Mouse (Mus musculus): ENCODE results near the gene Thra. TPM values are rescaled to one million over a fixed set of nuclear protein-coding genes. Genes with fewer than 3 reads are reported as not detected.

Gene Thra
- total RNA-seq, 1 experiment from 2014 or later: 33.2 TPM

DNA sequence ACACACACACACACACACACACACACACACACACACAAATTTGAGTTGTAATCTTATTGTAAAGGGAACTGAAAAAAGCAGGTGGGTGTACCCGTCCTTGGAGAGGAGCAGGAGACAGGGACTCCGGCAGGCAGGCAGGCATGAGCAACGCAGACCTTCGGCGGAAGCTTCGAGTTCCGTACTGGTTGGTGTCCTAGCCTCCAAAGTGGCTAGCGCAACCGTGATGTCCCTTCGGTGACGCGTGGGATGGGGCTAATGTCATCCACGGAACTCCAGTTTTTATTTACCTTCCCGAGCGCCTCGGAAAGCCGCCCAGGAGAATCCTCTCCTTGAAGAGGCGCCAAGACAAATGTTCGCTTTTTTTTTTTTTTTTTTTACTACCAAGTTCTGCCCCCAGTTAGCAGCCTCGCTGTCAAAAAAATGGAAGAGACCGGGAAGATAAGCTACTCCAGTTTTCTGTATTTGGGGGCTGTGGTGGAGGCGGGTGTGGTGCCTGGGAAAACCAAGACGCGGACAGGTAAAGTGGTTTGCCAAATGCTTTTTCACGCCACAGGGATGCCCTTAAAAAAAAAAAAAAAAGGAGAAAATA, 48.9 kb downstream of the Thra start:
- ATAC-seq (replicated peaks; ENCODE audit: low read depth, poor library complexity, severe bottlenecking): peak; percentile 31

DNA sequence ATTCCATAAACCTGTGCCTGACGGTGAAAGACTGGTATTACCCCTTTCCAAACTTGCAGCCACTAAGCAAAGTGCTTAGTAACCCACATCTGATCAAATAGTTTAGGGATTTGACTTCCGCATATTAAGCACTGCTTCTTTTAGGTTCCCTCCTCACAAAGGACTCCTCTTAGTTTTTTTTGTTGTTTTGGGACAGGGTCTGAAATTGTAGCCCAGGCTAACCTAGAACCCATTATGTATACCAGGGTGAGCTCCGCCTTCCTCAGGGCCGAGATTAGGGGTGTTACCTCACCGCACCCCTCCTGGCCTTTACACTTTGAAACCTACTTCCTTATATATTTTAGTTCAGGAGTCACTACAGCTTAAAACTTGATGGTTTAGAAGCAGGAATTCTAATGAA, 49.4 kb downstream of the Thra start:
- no peak for ATAC-seq (replicated peaks; ENCODE audit: low read depth, poor library complexity, severe bottlenecking)

- no peak for ATAC-seq (replicated peaks; ENCODE audit: low read depth, poor library complexity, severe bottlenecking)
Observed at GRCm38 (mm10) chr11:98790631-98791205, 50.3 kb downstream of the Thra start.

GRCm38 (mm10) chr11:98791448-98791847, 51.0 kb downstream of the Thra start:
- ATAC-seq (replicated peaks; ENCODE audit: low read depth, poor library complexity, severe bottlenecking): no peak

DNA sequence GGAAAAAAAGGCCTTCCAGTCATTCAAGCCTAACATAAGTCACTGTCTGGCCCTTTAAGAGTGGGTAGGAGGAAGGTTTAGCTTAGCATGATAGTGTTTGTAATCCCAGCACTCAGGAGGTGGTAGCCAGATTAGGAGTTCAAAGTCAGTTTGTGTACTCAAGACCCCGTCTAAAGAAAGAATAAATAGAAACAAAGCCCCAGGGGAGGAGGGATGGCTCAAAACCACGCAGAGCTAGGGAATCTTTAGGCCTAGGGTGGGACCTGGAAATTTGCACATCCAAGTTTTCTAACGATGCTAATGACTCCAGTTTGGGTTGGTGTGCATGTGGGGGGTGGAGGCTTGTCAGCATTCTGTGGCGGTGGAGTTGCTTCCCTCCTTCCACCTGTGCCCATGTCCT, 51.6 kb downstream of the Thra start:
- no peak for ATAC-seq (replicated peaks; ENCODE audit: low read depth, poor library complexity, severe bottlenecking)

- ATAC-seq (replicated peaks; ENCODE audit: low read depth, poor library complexity, severe bottlenecking): peak; percentile 57
Observed at GRCm38 (mm10) chr11:98794469-98795014, 54.1 kb downstream of the Thra start.

DNA sequence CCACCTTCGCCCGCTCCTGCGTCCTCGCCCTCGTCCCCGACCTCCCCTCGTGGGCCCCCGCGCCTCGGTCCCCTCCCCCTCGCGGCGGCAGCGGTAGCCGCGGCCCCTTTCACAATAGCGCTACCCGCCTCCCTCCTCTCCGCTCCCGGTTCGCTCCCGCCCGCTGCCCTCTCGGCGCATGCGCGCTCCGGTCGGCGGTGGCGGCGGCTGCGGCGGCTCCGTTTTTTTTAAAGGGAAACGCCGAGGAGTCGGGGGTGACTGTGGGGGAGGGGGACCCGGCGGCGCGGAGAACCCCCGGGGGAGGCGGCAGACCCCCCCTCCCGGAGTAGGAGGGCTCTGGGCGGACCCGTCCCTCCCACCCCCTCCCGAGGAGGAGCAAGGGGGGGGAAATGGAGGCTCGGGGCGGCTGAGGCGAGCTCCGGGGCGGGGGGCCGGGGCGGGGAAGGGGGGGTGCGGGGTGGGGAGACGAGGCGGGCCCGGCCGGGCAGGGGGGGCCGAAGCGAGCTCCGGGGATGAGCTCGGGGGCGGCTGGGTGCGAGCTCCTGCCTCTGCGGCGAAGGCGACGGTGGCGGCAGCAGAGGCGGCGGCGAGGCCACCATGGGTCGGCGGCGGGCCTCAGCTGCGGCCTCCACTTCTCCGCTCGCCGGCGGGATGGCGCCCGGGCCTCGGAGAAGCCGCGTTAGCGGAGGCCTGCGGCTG, 54.7 kb downstream of the Thra start, which contains the start of gene Msl1:
Msl1 (plus strand) TSS at position 502 of the 699 bp plus-strand sequence.
- ATAC-seq (replicated peaks; ENCODE audit: low read depth, poor library complexity, severe bottlenecking): peak; percentile 51

- ATAC-seq (replicated peaks; ENCODE audit: low read depth, poor library complexity, severe bottlenecking): peak; percentile 7; the same call in 1 of the 2 replicates
Observed at GRCm38 (mm10) chr11:98795714-98796514, 55.5 kb downstream of the Thra start.

DNA sequence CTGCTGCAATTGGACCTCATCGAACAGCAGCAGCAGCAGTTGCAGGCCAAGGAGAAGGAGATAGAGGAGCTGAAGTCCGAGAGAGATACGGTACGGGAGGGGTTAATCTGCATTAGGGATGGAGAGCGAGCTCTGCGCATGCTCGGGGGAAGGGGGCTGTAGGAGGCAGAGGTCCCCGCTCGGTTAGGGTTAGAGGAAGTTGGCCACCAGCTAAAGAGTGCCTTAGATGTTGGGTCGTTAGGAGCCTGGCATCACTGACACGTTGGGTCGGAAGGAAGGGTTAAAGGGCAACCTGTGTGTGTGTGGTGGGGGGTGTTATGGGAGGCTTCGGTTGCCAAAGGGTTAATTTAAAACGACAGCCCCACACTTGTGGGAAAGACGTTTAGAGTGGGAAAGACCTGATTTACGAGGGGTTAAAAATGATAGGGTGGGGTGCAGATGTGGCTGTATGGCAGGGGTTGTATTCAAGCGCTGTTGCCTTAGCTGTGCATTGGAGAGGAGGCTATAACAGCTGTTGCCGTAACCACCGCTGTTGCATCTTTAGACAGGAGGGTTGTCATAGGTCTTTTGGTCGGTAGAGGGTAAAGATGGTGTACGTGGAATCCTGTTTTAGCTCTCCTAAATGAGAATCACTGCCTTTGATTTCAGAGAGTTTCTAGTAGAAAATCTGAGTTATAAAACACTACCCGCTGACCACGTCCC, 56.2 kb downstream of the Thra start:
- ATAC-seq (replicated peaks; ENCODE audit: low read depth, poor library complexity, severe bottlenecking): peak; percentile 52

DNA sequence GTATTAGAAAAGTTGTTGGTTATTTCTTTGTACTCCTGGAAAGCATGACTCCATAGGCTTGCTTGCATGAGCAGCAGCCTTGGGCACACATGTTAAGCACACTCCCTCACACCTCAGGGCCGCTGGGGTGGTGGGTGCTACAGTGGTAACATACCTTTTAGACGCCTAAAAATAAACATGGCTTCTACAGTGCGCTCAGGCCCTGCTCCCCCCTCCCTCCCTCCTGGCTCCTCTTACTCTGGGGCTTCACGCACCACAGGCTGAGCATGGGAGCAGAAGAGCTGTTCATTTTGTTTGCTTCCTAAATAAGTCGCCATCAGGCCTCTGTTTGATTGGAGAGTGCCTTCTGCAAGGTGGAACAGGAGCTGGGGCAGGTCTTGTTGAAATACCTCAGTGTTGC, 56.9 kb downstream of the Thra start:
- no peak for ATAC-seq (replicated peaks; ENCODE audit: low read depth, poor library complexity, severe bottlenecking)

DNA sequence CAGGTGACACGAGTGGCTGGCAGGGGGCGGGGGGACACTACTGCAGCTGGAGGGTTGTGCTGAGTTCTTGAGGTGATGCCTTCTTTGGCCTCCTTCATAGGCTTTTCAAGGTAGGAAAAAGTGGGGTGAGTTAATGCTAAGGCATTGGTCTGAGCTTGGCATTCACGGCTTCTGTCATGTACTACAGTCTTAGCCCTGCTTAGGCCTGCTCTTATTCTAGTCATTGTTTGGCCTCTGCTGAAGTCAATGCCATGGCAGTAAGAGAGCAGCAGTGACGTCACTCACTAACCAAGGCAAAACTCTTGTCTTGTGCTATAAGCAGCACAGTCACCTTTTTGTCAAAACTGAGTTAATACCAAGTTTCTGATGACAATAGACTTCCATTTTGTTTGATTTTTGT, 57.5 kb downstream of the Thra start:
- ATAC-seq (replicated peaks; ENCODE audit: low read depth, poor library complexity, severe bottlenecking): no peak

GRCm38 (mm10) chr11:98804605-98805004, 64.2 kb downstream of the Thra start, which contains the start of gene Casc3:
Gene Casc3, plus strand, starts transcription at chr11:98804905.
- no peak for ATAC-seq (replicated peaks; ENCODE audit: low read depth, poor library complexity, severe bottlenecking)

GRCm38 (mm10) chr11:98808417-98808816, 68.0 kb downstream of the Thra start:
- ATAC-seq (replicated peaks; ENCODE audit: low read depth, poor library complexity, severe bottlenecking): no peak

- ATAC-seq (replicated peaks; ENCODE audit: low read depth, poor library complexity, severe bottlenecking): peak; percentile 97
Observed at GRCm38 (mm10) chr11:98809457-98810290, 69.2 kb downstream of the Thra start.

DNA sequence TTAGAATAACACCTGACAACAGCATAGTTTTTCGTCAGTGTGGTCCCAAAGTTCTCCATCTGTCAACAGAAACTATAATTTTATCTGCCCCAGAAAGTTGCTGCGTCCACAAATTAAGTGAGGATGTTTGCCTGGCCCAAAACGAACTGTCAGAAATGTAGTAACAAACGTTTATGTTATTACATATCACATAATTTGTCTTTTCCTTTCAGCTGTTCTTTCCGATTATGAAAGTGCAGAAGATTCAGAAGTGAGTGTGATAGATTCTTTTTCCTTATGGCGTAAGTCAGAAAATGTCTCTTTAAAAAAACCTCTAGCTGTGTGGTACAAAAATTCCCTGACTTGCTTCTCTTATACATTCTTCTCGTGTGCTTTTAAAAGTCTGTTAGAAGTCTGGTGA, 70.2 kb downstream of the Thra start:
- ATAC-seq (replicated peaks; ENCODE audit: low read depth, poor library complexity, severe bottlenecking): no peak

DNA sequence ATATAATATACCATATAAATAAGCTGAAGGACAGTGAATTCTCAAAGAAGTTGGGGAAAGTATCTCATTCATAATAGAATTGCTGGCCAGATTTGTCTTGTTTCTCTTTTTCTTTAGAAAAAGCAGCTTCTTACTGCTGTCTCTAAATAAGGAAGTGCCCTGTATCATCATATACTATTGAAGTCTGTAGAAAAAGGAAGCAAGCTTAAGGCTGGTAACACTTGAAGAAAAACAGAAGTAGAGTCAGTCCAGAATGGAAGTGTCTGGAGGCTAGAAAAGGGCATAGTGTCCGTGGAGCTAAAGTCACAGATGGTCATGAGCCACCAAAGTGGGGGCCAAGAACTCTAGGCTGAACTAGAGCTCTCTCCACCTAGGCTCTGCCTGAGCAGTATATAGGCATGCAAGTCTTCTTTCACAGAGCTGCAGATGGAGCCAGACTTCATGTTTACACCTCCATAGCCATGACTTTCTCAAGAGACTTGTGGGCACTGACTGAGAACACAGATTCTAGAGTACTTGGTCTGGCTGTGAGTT, 76.3 kb downstream of the Thra start:
- peak; percentile 86 for ATAC-seq (replicated peaks; ENCODE audit: low read depth, poor library complexity, severe bottlenecking)
